In genomic region chr7:81528918-81529317, GRCm38 (mm10) we compare ENCODE assay signal across 23 mouse cellular contexts. TPM values are rescaled to one million over a fixed set of nuclear protein-coding genes. Genes with fewer than 3 reads are reported as not detected.
"Had no signal": no experiment of that assay in that cellular context is flagged by ENCODE, and none has a peak within 500 bp of the region (broad histone marks: within the 10 kb centered on the region; RNA-seq: fewer than 3 reads in every experiment).

No protein-coding gene starts in this region.

- H3K4me3 ChIP-seq: neural tube, embryonic 15.5 days; stomach, embryonic 15.5 days had no signal

- H3K27me3 ChIP-seq: neural tube, embryonic 15.5 days; stomach, embryonic 15.5 days had no signal

- H3K27ac ChIP-seq: neural tube, embryonic 15.5 days; stomach, embryonic 15.5 days; stomach, postnatal 0 days had no signal

- H3K4me2 ChIP-seq: neural tube, embryonic 15.5 days; stomach, embryonic 15.5 days had no signal

- DNase-seq: retina, postnatal 1 day; right cerebral cortex, adult 18-20 months; right cerebral cortex, postnatal 14 days; right cerebral cortex, postnatal 25 days; right cerebral cortex, postnatal 4 days; spleen, adult 18-20 months; thymus, adult 18-20 months; thymus, adult 2 months; thymus, postnatal 14 days; thymus, postnatal 25 days; thymus, postnatal 36 days; thymus, postnatal 4 days had no signal

- H3K9me3 ChIP-seq: neural tube, embryonic 15.5 days; stomach, embryonic 15.5 days had no signal

- H3K9ac ChIP-seq: neural tube, embryonic 15.5 days; stomach, embryonic 15.5 days had no signal

RNA-seq across cellular contexts. Expression of gene BC048679, which starts 30.8 kb away (rescaled TPM):
- total RNA-seq: neutrophil, adult 5-6 weeks had no signal
- polyA plus RNA-seq: neural tube, embryonic 14.5 days; neural tube, embryonic 15.5 days; small intestine, adult 2 months; spleen, adult 2 months; stomach, embryonic 14.5 days; stomach, embryonic 15.5 days; stomach, embryonic 16.5 days; stomach, postnatal 0 days; thymus, adult 2 months; thymus, postnatal 0 days; urinary bladder, adult 2 months had no signal

RNA-seq across cellular contexts. Expression of gene Ap3b2, which starts 35.2 kb away (rescaled TPM):
- total RNA-seq: neutrophil, adult 5-6 weeks had no signal
- polyA plus RNA-seq: spleen, adult 2 months had no signal
